Mouse (Mus musculus): ENCODE data around the gene Sgms1.
A peak's percentile ranks its signal among the peaks of the same experiment; 100 is the strongest.

Gene Sgms1

GRCm38 (mm10) chr19:32383738-32384137 lies 5.8 kb downstream of the Sgms1 start:
- no peak for DNase-seq (ENCODE audit: low spot score in 2 of 2)

GRCm38 (mm10) chr19:32381511-32381961 lies 8.0 kb downstream of the Sgms1 start:
- DNase-seq (ENCODE audit: low spot score in 2 of 2) = no peak

- no peak for DNase-seq (ENCODE audit: low spot score in 2 of 2)
These were observed 8.8 kb downstream of the Sgms1 start for GRCm38 (mm10) chr19:32380748-32381147.

GRCm38 (mm10) chr19:32379239-32379920 lies 10.1 kb downstream of the Sgms1 start:
- no peak for DNase-seq (ENCODE audit: low spot score in 2 of 2)

GRCm38 (mm10) chr19:32378581-32378980 lies 10.9 kb downstream of the Sgms1 start:
- no peak for DNase-seq (ENCODE audit: low spot score in 2 of 2)

- DNase-seq (ENCODE audit: low spot score in 2 of 2) = no peak
These were observed 11.7 kb downstream of the Sgms1 start for GRCm38 (mm10) chr19:32377701-32378325.

GRCm38 (mm10) chr19:32376886-32377535 lies 12.5 kb downstream of the Sgms1 start:
- DNase-seq (ENCODE audit: low spot score in 2 of 2) = no peak

- no peak for DNase-seq (ENCODE audit: low spot score in 2 of 2)
These were observed 13.5 kb downstream of the Sgms1 start for GRCm38 (mm10) chr19:32376054-32376453.

GRCm38 (mm10) chr19:32375473-32375985 lies 14.0 kb downstream of the Sgms1 start:
- DNase-seq (ENCODE audit: low spot score in 2 of 2) = no peak

- DNase-seq (ENCODE audit: low spot score in 2 of 2) = no peak
These were observed 14.8 kb downstream of the Sgms1 start for GRCm38 (mm10) chr19:32374751-32375150.

- DNase-seq (ENCODE audit: low spot score in 2 of 2) = no peak
These were observed 15.5 kb downstream of the Sgms1 start for GRCm38 (mm10) chr19:32373865-32374655.

- no peak for DNase-seq (ENCODE audit: low spot score in 2 of 2)
These were observed 17.1 kb downstream of the Sgms1 start for GRCm38 (mm10) chr19:32372373-32372772.

- DNase-seq (ENCODE audit: low spot score in 2 of 2) = no peak
These were observed 22.2 kb downstream of the Sgms1 start for GRCm38 (mm10) chr19:32367333-32367732.

- no peak for DNase-seq (ENCODE audit: low spot score in 2 of 2)
These were observed 23.1 kb downstream of the Sgms1 start for GRCm38 (mm10) chr19:32366406-32366805.

- peak in 1 of 2 experiments; percentile 72 for DNase-seq (ENCODE audit: low spot score in 2 of 2)
These were observed 24.4 kb downstream of the Sgms1 start for GRCm38 (mm10) chr19:32365111-32365510.

GRCm38 (mm10) chr19:32363587-32363986 lies 25.9 kb downstream of the Sgms1 start:
- DNase-seq (ENCODE audit: low spot score in 2 of 2) = no peak

GRCm38 (mm10) chr19:32362520-32362919 lies 27.0 kb downstream of the Sgms1 start:
- DNase-seq (ENCODE audit: low spot score in 2 of 2) = no peak

- DNase-seq (ENCODE audit: low spot score in 2 of 2) = no peak
These were observed 28.4 kb downstream of the Sgms1 start for GRCm38 (mm10) chr19:32360989-32361698.

- DNase-seq (ENCODE audit: low spot score in 2 of 2) = no peak
These were observed 29.0 kb downstream of the Sgms1 start for GRCm38 (mm10) chr19:32360546-32360945.

GRCm38 (mm10) chr19:32358699-32359517 lies 30.6 kb downstream of the Sgms1 start:
- DNase-seq (ENCODE audit: low spot score in 2 of 2) = no peak
